Mouse (Mus musculus): ENCODE data around the gene Mex3d. TPM values are rescaled to one million over a fixed set of nuclear protein-coding genes. Genes with fewer than 3 reads are reported as not detected.
A peak's percentile ranks its signal among the peaks of the same experiment; 100 is the strongest.
"Not testable (repeated sequence)": the region's sequence is repeated elsewhere in the genome, so short reads cannot be mapped to it uniquely, and the experiment has no call there.

The Mex3d gene
- polyA plus RNA-seq, 1 experiment = 34.9 TPM

GRCm38 (mm10) chr10:80348244-80348781, 39.1 kb downstream of the Mex3d start, which contains the start of gene Adamtsl5:
TSS of gene Adamtsl5 (minus strand) at chr10:80348412.
- WGBS = 4% methylated on average over 42 of the region's 42 CpGs
- DNase-seq = peak; percentile 66
- H3K27ac ChIP-seq (ENCODE audit: control insufficient read depth, insufficient read depth, low read length) = no peak within 1 kb of the TSS

GRCm38 (mm10) chr10:80347514-80347967, 39.9 kb downstream of the Mex3d start:
- TF ChIP-seq CTCF (IDR thresholded peaks at IDR 0.05; ENCODE audit: borderline replicate concordance, control insufficient read depth, extremely low read depth, insufficient read depth, low read length, poor library complexity) = no peak
- 12% methylated on average over 17 of the region's 17 CpGs for WGBS

More at GRCm38 (mm10) chr10:80348244-80348781, 39.1 kb downstream of the Mex3d start, which contains the start of gene Adamtsl5:
- no peaks in the 10 kb centered on the region for H3K36me3 ChIP-seq (ENCODE audit: control insufficient read depth, insufficient read depth, low read length)
- H3K27me3 ChIP-seq (ENCODE audit: control insufficient read depth, insufficient read depth, low read length) = peaks cover 21% of the 10 kb centered on the region
- TF ChIP-seq CTCF (IDR thresholded peaks at IDR 0.05; ENCODE audit: borderline replicate concordance, control insufficient read depth, extremely low read depth, insufficient read depth, low read length, poor library complexity) = peak; percentile 96
- no peak for TF ChIP-seq POLR2A (IDR thresholded peaks at IDR 0.05; ENCODE audit: control insufficient read depth, extremely low read depth, insufficient read depth, low read length, poor library complexity)
- H3K4me1 ChIP-seq (replicated peaks; ENCODE audit: control insufficient read depth, insufficient read depth, low read length) = peaks cover 14% of the 10 kb centered on the region
- peak within 1 kb of the TSS; percentile 20 for H3K4me3 ChIP-seq (ENCODE audit: control insufficient read depth, insufficient read depth, low read length)

GRCm38 (mm10) chr10:80345929-80346328, 41.5 kb downstream of the Mex3d start:
- peaks cover 40% of the 10 kb centered on the region for H3K27me3 ChIP-seq (ENCODE audit: control insufficient read depth, insufficient read depth, low read length)
- not testable (repeated sequence) for H3K27ac ChIP-seq (ENCODE audit: control insufficient read depth, insufficient read depth, low read length); H3K36me3 ChIP-seq (ENCODE audit: control insufficient read depth, insufficient read depth, low read length); H3K4me3 ChIP-seq (ENCODE audit: control insufficient read depth, insufficient read depth, low read length); DNase-seq
- WGBS = 92% methylated on average over 6 of the region's 6 CpGs
- H3K4me1 ChIP-seq (replicated peaks; ENCODE audit: control insufficient read depth, insufficient read depth, low read length) = peaks cover 22% of the 10 kb centered on the region

More at GRCm38 (mm10) chr10:80347514-80347967, 39.9 kb downstream of the Mex3d start:
- H3K36me3 ChIP-seq (ENCODE audit: control insufficient read depth, insufficient read depth, low read length) = no peaks in the 10 kb centered on the region
- peaks cover 16% of the 10 kb centered on the region for H3K4me1 ChIP-seq (replicated peaks; ENCODE audit: control insufficient read depth, insufficient read depth, low read length)
- peaks cover 28% of the 10 kb centered on the region for H3K27me3 ChIP-seq (ENCODE audit: control insufficient read depth, insufficient read depth, low read length)
- no peak overlapping the region for H3K4me3 ChIP-seq (ENCODE audit: control insufficient read depth, insufficient read depth, low read length)
- no peak for DNase-seq
- H3K27ac ChIP-seq (ENCODE audit: control insufficient read depth, insufficient read depth, low read length) = no peak overlapping the region

- Histone ChIP-seq H3K4me1 (replicated peaks; ENCODE audit: control insufficient read depth, insufficient read depth, low read length) (peaks cover 27% of the 10 kb centered on the region), H3K27me3 (ENCODE audit: control insufficient read depth, insufficient read depth, low read length) (peaks cover 40% of the 10 kb centered on the region), H3K27ac (ENCODE audit: control insufficient read depth, insufficient read depth, low read length) (no peak overlapping the region), H3K4me3 (ENCODE audit: control insufficient read depth, insufficient read depth, low read length) (no peak overlapping the region), H3K36me3 (ENCODE audit: control insufficient read depth, insufficient read depth, low read length) (no peaks in the 10 kb centered on the region)
- no peak for TF ChIP-seq CTCF (IDR thresholded peaks at IDR 0.05; ENCODE audit: borderline replicate concordance, control insufficient read depth, extremely low read depth, insufficient read depth, low read length, poor library complexity)
- TF ChIP-seq POLR2A (IDR thresholded peaks at IDR 0.05; ENCODE audit: control insufficient read depth, extremely low read depth, insufficient read depth, low read length, poor library complexity) = no peak
- WGBS = 2% methylated on average over 16 of the region's 16 CpGs
- no peak for DNase-seq
These were observed 42.3 kb downstream of the Mex3d start for GRCm38 (mm10) chr10:80345122-80345521.

GRCm38 (mm10) chr10:80344131-80344661, 43.3 kb downstream of the Mex3d start:
- Histone ChIP-seq H3K27ac (ENCODE audit: control insufficient read depth, insufficient read depth, low read length) (no peak overlapping the region), H3K36me3 (ENCODE audit: control insufficient read depth, insufficient read depth, low read length) (no peaks in the 10 kb centered on the region), H3K4me3 (ENCODE audit: control insufficient read depth, insufficient read depth, low read length) (no peak overlapping the region), H3K27me3 (ENCODE audit: control insufficient read depth, insufficient read depth, low read length) (peaks cover 40% of the 10 kb centered on the region), H3K4me1 (replicated peaks; ENCODE audit: control insufficient read depth, insufficient read depth, low read length) (peaks cover 27% of the 10 kb centered on the region)
- WGBS = 27% methylated on average over 9 of the region's 9 CpGs
- no peak for DNase-seq
- TF ChIP-seq CTCF (IDR thresholded peaks at IDR 0.05; ENCODE audit: borderline replicate concordance, control insufficient read depth, extremely low read depth, insufficient read depth, low read length, poor library complexity) = no peak

- TF ChIP-seq POLR2A (IDR thresholded peaks at IDR 0.05; ENCODE audit: control insufficient read depth, extremely low read depth, insufficient read depth, low read length, poor library complexity) (no peak), CTCF (IDR thresholded peaks at IDR 0.05; ENCODE audit: borderline replicate concordance, control insufficient read depth, extremely low read depth, insufficient read depth, low read length, poor library complexity) (no peak)
- Histone ChIP-seq H3K4me1 (replicated peaks; ENCODE audit: control insufficient read depth, insufficient read depth, low read length) (peaks cover 27% of the 10 kb centered on the region), H3K36me3 (ENCODE audit: control insufficient read depth, insufficient read depth, low read length) (no peaks in the 10 kb centered on the region), H3K27ac (ENCODE audit: control insufficient read depth, insufficient read depth, low read length) (no peak overlapping the region), H3K4me3 (ENCODE audit: control insufficient read depth, insufficient read depth, low read length) (no peak overlapping the region), H3K27me3 (ENCODE audit: control insufficient read depth, insufficient read depth, low read length) (peaks cover 40% of the 10 kb centered on the region)
- 27% methylated on average over 13 of the region's 13 CpGs for WGBS
- DNase-seq = no peak
These were observed 44.0 kb downstream of the Mex3d start for GRCm38 (mm10) chr10:80343425-80343895.
